Mouse (Mus musculus) heart, postnatal 0 days (tissue): Measurements from ENCODE around the gene Tex33. TPM values are rescaled to one million over a fixed set of nuclear protein-coding genes. Genes with fewer than 3 reads are reported as not detected.
A peak's percentile ranks its signal among the peaks of the same experiment; 100 is the strongest.

Experiments
- ATAC-seq: fragments of 200-750 bp; cut with Nextera tagmentation; 2 replicates; pipeline ENCODE4 v1.8.0; 2017; ENCODE audit warnings: low read depth, moderate number of reproducible peaks, moderate library complexity; ENCODE audit not compliant: insufficient read depth
- DNase-seq: peaks from one replicate; pipeline ENCODE4 v3.0.0-alpha.2; 2016; ENCODE audit warnings: low spot score
- H3K27ac ChIP-seq: fragments of 300-500 bp; sonication (generic); 2 replicates; pipeline ENCODE4 v1.5.1; 2014; ENCODE audit warnings: low read depth, mild to moderate bottlenecking
- H3K27me3 ChIP-seq: fragments of 300-500 bp; sonication (generic); 2 replicates; pipeline ENCODE4 v1.6.1; 2014; ENCODE audit warnings: low read length, mixed read lengths; ENCODE audit not compliant: control insufficient read depth, insufficient read depth
- H3K36me3 ChIP-seq: fragments of 300-500 bp; sonication (generic); replicated peaks from 2 replicates; pipeline ENCODE4 v1.6.1; 2014; ENCODE audit warnings: low read length, mixed read lengths; ENCODE audit not compliant: control insufficient read depth, insufficient read depth
- H3K4me1 ChIP-seq: fragments of 300-500 bp; sonication (generic); 2 replicates; pipeline ENCODE4 v1.6.1; 2014; ENCODE audit warnings: antibody characterized with exemption; ENCODE audit not compliant: control insufficient read depth, insufficient read depth
- H3K4me2 ChIP-seq: fragments of 300-500 bp; sonication (generic); 2 replicates; pipeline ENCODE4 v1.6.1; 2014; ENCODE audit warnings: low read depth, mild to moderate bottlenecking, low read length, moderate library complexity
- H3K4me3 ChIP-seq: fragments of 300-500 bp; sonication (generic); 2 replicates; pipeline ENCODE4 v1.5.1; 2014; ENCODE audit warnings: low read depth, low read length
- H3K9ac ChIP-seq: fragments of 300-500 bp; sonication (generic); replicated peaks from 2 replicates; pipeline ENCODE4 v1.6.1; 2014; ENCODE audit warnings: low read depth, low read length, mixed read lengths
- H3K9me3 ChIP-seq: fragments of 300-500 bp; sonication (generic); replicated peaks from 2 replicates; pipeline ENCODE4 v1.6.1; 2016; ENCODE audit warnings: low read length; ENCODE audit not compliant: control insufficient read depth
- CTCF ChIP-seq: IDR thresholded peaks from 2 replicates; pipeline ENCODE4 v1.5.1; 2016; ENCODE audit warnings: antibody characterized with exemption, control low read depth, low read depth
- EP300 ChIP-seq: IDR thresholded peaks from 2 replicates; pipeline ENCODE4 v1.6.1; 2016; ENCODE audit warnings: antibody characterized with exemption, low read depth
- WGBS: fragments of 180-500 bp; shearing (Covaris S2); extraction: QIAGEN DNeasy Blood & Tissue Kit; methylation state at CpG from one replicate; pipeline ENCODE4 v1.1.7; 2014; 5-methylcytosine and 5-hydroxymethylcytosine counted together
- polyA plus RNA-seq: library from polyadenylated mRNA; unstranded; fragments of >200 nt; fragmentation: Nextera tagmentation; extraction: Ambion mirVana; gene quantifications from 2 replicates; pipeline ENCODE4 v1.2.1, GENCODE M21; 2015
- total RNA-seq: library from RNA; depleted of rRNA; stranded (reverse); fragments of >200 nt; gene quantifications from 2 replicates; pipeline ENCODE4 v1.2.3, GENCODE M21; 2014; ENCODE audit warnings: low replicate concordance

Gene Tex33
- total and polyA plus RNA-seq, 2 experiments from 2014 or later: not detected

- ATAC-seq: peak; percentile 41; the same call in 1 of the 2 replicates
- no peaks in the 10 kb centered on the region for H3K36me3 ChIP-seq
- no peaks in the 10 kb centered on the region for H3K4me1 ChIP-seq
- no peak overlapping the region for H3K27ac ChIP-seq
- H3K9me3 ChIP-seq: no peaks in the 10 kb centered on the region
- no peak overlapping the region for H3K4me3 ChIP-seq
- DNase-seq: no peak
- peaks cover 14% of the 10 kb centered on the region for H3K27me3 ChIP-seq
- TF ChIP-seq EP300: no peak
- no peak for TF ChIP-seq CTCF
- no peak overlapping the region for H3K4me2 ChIP-seq
- WGBS: 46% methylated on average over 1 of the region's 1 CpGs
- H3K9ac ChIP-seq: no peak overlapping the region
Observed at GRCm38 (mm10) chr15:78369641-78370040, 26.1 kb downstream of the Tex33 start.

DNA sequence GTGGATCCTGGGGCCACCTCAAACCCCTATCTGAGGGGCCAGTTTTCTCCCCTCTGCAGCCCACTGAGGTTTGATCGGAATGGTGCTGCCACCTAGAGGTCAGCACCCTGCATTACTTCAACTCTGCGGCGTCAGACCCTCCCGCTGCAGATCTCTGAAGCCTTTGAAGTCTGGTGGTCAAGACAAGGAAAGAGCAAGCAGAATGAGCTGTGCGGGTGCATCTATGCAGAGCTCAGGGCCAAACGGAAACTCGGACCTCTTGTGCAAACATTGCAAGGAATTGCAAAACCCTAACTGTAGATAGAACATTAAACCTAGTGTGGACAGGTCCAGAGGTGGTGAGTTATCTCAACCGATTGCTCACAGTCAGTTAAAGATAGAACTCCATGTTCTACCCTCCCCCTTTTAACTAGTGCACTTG lies 26.8 kb downstream of the Tex33 start:
- TF ChIP-seq CTCF: peak; percentile 68
- no peak for TF ChIP-seq EP300
- peaks cover 14% of the 10 kb centered on the region for H3K27me3 ChIP-seq
- H3K27ac ChIP-seq: no peak overlapping the region
- H3K9ac ChIP-seq: no peak overlapping the region
- ATAC-seq: peak; percentile 24; the same call in 1 of the 2 replicates
- H3K4me3 ChIP-seq: no peak overlapping the region
- WGBS: 4% methylated on average over 8 of the region's 8 CpGs
- H3K4me1 ChIP-seq: no peaks in the 10 kb centered on the region
- peak; percentile 23 for DNase-seq
- H3K9me3 ChIP-seq: no peaks in the 10 kb centered on the region
- no peak overlapping the region for H3K4me2 ChIP-seq
- H3K36me3 ChIP-seq: no peaks in the 10 kb centered on the region

- WGBS: 62% methylated on average over 3 of the region's 3 CpGs
- H3K4me3 ChIP-seq: no peak overlapping the region
- H3K9me3 ChIP-seq: no peaks in the 10 kb centered on the region
- DNase-seq (no peak), ATAC-seq (no peak)
- H3K27me3 ChIP-seq: peaks cover 14% of the 10 kb centered on the region
- no peak overlapping the region for H3K27ac ChIP-seq
- no peaks in the 10 kb centered on the region for H3K36me3 ChIP-seq
- H3K9ac ChIP-seq: no peak overlapping the region
- no peak for TF ChIP-seq CTCF
- no peak for TF ChIP-seq EP300
- no peak overlapping the region for H3K4me2 ChIP-seq
- no peaks in the 10 kb centered on the region for H3K4me1 ChIP-seq
Observed at GRCm38 (mm10) chr15:78367811-78368210, 27.9 kb downstream of the Tex33 start.

DNA sequence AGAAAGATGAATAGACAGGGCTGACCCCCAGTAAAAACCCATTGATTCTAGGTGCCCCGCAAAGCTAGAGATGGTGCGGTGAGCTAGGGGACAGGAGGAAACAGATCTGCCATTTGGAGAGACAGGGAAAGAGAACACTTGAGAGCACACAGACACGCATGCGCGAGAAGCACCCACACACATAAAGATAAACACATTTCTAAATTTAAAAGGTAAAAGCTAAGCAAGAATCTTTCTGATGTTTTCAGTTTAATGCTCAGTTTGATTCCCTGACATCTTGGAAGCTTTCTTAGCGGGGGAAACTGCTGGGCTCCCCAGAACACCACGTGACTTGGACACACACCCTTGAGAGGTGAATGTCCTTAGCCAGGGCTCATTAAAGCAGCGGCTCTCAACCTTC lies 28.8 kb downstream of the Tex33 start:
- no peak for ATAC-seq
- TF ChIP-seq EP300: no peak
- TF ChIP-seq CTCF: no peak
- no peak overlapping the region for H3K27ac ChIP-seq
- WGBS: 75% methylated on average over 8 of the region's 8 CpGs
- no peaks in the 10 kb centered on the region for H3K36me3 ChIP-seq
- no peak overlapping the region for H3K4me3 ChIP-seq
- H3K27me3 ChIP-seq: peaks cover 14% of the 10 kb centered on the region
- no peak overlapping the region for H3K4me2 ChIP-seq
- no peak for DNase-seq
- peaks cover 6% of the 10 kb centered on the region; the same call in 1 of the 2 replicates for H3K9me3 ChIP-seq
- H3K9ac ChIP-seq: no peak overlapping the region
- no peaks in the 10 kb centered on the region for H3K4me1 ChIP-seq

DNA sequence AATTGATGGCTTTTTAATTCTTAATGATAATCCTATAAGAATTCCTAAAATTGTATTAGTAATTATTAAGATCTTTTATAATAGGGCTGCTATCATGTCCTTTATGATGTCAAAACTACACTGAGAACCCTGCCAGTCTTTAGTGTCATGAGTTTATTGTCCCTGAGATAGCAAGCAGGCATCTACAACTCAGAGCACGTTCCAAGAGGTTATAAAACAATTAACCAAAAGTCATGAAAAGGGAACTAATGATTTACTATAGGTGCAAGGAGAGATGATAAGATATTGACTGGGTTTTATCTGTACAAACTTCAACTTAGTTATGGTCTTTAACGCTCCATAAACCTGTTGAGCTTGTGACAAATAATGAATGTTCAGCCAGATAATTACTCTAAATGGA lies 29.8 kb downstream of the Tex33 start:
- Histone ChIP-seq H3K4me1 (no peaks in the 10 kb centered on the region), H3K9me3 (peaks cover 6% of the 10 kb centered on the region; the same call in 1 of the 2 replicates), H3K27me3 (peaks cover 14% of the 10 kb centered on the region), H3K36me3 (no peaks in the 10 kb centered on the region), H3K9ac (no peak overlapping the region), H3K27ac (no peak overlapping the region), H3K4me3 (no peak overlapping the region), H3K4me2 (no peak overlapping the region)
- no peak for ATAC-seq
- TF ChIP-seq CTCF: no peak
- TF ChIP-seq EP300: no peak
- no peak for DNase-seq
- 64% methylated on average over 2 of the region's 2 CpGs for WGBS

DNA sequence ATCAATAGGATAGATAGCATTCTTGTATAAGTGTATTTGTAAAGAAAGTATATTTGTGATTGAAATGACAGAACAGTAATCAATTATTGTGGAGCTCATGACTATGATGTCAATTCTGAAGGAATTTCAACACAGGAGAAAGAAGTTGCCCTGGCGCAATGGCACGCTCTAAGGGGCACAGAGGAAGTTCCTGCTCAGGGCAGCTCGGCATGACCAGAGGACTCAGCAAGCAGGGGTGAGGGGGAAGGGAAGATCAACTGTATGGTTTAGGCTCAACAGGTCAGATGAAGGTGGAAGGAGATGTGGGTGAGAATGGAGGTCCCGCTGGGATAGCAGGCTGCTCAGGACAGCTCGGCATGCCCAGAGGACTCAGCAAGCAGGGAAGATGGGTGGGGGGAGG lies 40.2 kb downstream of the Tex33 start:
- no peaks in the 10 kb centered on the region for H3K4me1 ChIP-seq
- 80% methylated on average over 5 of the region's 5 CpGs for WGBS
- no peaks in the 10 kb centered on the region for H3K36me3 ChIP-seq
- no peak overlapping the region for H3K4me3 ChIP-seq
- no peaks in the 10 kb centered on the region for H3K27me3 ChIP-seq
- H3K9me3 ChIP-seq: no peaks in the 10 kb centered on the region
- ATAC-seq: no peak
- no peak for DNase-seq
- H3K4me2 ChIP-seq: no peak overlapping the region
- TF ChIP-seq CTCF (no peak), EP300 (no peak)
- H3K9ac ChIP-seq: no peak overlapping the region
- H3K27ac ChIP-seq: no peak overlapping the region
